Mouse (Mus musculus): ENCODE data around the gene Mlycd.

GRCm38 (mm10) chr8:119439424-119439823 lies 44.7 kb downstream of the Mlycd start:
- TF ChIP-seq CTCF (IDR thresholded peaks at IDR 0.05; ENCODE audit: borderline replicate concordance, insufficient read depth, low read depth, low read length), result no peak
- no peak for TF ChIP-seq POLR2A (IDR thresholded peaks at IDR 0.05; ENCODE audit: borderline replicate concordance, insufficient read depth, low read length)

Data from cerebellum, adult 2 months (tissue).